Mouse (Mus musculus) bone marrow macrophage, adult 2 months (primary cell): Measurements from ENCODE around the gene P4ha1.

Source experiments
- CTCF ChIP-seq: IDR thresholded peaks from 2 replicates; pipeline ENCODE4 v1.5.1; 2012; ENCODE audit warnings: low read depth, mild to moderate bottlenecking, low read length, moderate library complexity
- POLR2A ChIP-seq: IDR thresholded peaks from 2 replicates; pipeline ENCODE4 v1.6.1; 2012; ENCODE audit warnings: mild to moderate bottlenecking, low read depth, low read length, borderline replicate concordance

DNA sequence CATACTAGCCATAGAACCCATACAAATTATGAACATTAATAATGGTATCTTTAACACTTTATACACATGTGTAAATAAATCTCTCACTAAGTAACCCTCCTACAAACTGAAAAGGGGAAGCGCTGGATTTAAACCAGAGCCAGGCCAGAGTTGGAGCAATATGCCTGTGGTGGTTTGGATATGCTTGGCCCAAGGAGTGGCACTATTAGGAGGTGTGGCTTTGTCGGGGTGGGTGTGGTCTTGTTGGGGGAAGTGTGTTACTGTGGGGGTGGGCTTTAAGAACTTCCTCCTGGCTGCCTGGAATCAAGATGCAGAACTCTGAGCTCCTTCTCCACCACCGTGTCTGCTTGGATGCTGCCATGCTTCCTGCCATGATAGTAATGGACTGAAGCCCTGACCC, 39.9 kb upstream of the P4ha1 start:
- no peak for TF ChIP-seq POLR2A
- TF ChIP-seq CTCF, result no peak
